Mouse (Mus musculus) ES-Bruce4 (cell line): ENCODE data around the gene Relch.

Experiments used
- CTCF ChIP-seq: IDR thresholded peaks from one replicate; pipeline ENCODE4 v1.8.1; 2011; ENCODE audit warnings: low read depth, low read length
- EP300 ChIP-seq: IDR thresholded peaks from 2 replicates; pipeline ENCODE4 v1.6.1; 2011; ENCODE audit warnings: low read depth, low read length; ENCODE audit not compliant: insufficient read depth

DNA sequence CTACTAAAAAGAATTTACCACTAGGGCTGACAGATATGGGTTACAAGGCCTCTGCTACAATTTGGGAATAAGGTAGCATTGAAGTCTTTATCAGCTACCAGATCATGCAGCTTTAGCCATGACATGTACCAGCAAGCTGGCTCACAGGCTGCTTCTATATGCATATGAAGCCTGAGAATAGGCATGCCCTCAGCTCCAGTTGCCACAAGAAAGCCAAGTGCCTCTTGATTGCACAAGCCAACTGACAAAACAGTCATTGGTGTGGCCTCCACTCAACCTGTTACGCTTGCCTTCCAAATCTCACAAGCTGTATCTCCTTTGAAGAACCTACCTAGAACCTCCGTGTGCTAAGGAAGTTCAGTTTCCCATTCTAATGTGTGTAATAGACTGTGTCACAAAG, 104.7 kb downstream of the Relch start:
- TF ChIP-seq CTCF = no peak
- no peak for TF ChIP-seq EP300
